Mouse (Mus musculus) adrenal gland, adult 18-20 months (tissue): ENCODE data around the gene Ankrd36. TPM values are rescaled to one million over a fixed set of nuclear protein-coding genes. Genes with fewer than 3 reads are reported as not detected.
"Not testable (repeated sequence)": the region's sequence is repeated elsewhere in the genome, so short reads cannot be mapped to it uniquely, and the experiment has no call there.

ENCODE experiments used
- DNase-seq, 2 experiments: peaks; one replicate each; pipeline ENCODE4 v3.0.0; 2021 to 2022; ENCODE audit warnings: low spot score in 2 of 2
- total RNA-seq, 2 experiments: library from RNA; stranded (reverse); gene quantifications; 1 replicate in 1 of 2; 2 replicates in 1 of 2; pipeline ENCODE4 v1.2.3; 2021

Ankrd36 gene
- total RNA-seq, 2 experiments from 2014 or later = not detected

DNA sequence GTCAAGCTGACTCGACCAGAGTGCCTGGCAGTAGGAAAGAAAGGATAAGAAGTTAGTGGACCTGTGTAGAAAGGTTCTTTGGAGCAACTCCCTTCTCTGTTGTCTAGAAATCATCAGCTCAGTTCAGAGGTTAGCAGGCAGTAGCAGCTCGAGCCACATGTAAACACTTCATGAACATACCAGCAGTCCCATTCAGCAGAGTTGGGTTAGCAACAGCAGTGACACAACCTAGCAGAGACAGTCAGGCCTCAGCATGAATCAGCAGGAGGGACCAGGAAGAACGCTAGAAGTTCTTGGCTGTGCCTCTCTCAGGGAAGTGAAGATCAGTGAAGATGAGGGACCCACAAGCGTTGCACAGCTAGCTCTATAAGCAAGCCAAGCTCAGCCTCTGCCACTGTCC, 24.0 kb upstream of the Ankrd36 start:
- no peak for DNase-seq

DNA sequence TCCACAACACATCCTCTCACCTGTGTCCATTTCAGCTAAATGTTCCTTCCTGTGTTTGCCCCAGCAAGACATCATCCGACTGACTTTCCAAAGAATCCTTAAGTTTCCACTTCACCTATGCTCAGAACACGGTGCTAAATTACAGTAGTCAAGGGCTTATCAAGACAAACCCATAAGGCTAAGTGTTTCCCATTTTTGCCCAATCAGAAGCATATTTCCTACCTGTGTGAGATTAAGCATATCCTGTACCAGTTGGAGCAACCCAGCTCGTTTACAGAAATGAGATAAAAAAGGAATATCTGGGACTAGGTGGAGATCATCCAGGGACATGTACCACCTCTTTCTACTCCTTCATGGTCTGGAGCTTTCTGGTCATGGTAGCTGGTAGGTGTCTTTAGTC, 22.8 kb upstream of the Ankrd36 start:
- no peak for DNase-seq

DNA sequence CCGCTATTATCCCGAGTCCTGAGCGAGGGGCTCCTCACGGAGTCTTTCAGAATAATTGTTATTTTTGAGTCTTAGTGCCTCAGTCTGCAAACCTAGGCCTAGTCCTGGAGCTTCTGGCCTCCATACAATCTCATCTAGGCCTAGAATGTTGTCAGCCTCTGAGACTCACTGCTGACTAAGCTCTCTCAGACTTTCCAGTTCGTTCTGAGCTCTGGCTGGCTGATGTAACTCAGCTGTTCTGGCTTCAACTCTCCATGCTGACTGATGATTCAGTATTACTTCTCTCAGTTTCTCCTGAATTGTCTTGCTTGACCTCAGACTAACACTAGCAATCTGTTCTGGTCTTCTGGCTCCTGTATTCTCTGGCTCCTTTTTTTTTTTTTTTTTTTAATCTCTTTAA, 18.1 kb upstream of the Ankrd36 start:
- no peak for DNase-seq

DNA sequence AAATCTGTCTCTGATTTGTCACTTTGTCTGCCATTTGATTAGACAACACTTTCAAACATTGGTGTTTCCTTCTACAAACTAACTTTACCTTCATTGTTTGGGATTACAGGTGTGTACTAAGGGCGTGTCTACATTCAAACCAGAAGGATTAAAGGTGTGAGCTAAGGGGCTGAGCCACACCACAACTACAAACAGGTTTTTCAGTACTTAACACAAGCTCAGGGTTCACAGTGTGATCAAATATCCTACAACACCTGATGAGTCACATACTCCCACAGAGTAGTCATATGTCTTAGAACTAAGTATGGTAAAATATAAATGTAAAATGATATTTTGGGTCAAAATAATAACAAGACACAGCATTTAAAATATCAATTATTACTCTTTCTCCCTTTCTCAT, 17.6 kb upstream of the Ankrd36 start:
- no peak for DNase-seq

DNA sequence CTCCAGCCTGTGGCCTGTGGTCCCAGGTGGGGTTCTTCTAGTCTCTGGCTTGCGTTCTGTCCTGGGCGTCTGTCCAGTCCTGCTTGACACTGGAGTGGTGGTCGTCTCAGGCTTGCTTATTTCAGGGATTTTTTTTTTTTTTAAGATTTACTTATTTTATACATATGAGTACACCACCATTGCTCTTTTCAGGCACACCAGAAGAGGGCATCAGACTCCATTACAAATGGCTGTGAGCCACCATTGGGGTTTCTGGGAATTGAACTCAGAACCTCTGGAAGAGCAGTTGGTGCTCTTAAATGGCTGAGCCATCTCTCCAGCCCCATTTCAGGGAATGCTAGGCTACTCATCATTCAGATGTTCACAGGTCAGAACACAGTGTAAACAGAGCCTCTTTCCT, 9.2 kb upstream of the Ankrd36 start:
- no peak for DNase-seq

DNA sequence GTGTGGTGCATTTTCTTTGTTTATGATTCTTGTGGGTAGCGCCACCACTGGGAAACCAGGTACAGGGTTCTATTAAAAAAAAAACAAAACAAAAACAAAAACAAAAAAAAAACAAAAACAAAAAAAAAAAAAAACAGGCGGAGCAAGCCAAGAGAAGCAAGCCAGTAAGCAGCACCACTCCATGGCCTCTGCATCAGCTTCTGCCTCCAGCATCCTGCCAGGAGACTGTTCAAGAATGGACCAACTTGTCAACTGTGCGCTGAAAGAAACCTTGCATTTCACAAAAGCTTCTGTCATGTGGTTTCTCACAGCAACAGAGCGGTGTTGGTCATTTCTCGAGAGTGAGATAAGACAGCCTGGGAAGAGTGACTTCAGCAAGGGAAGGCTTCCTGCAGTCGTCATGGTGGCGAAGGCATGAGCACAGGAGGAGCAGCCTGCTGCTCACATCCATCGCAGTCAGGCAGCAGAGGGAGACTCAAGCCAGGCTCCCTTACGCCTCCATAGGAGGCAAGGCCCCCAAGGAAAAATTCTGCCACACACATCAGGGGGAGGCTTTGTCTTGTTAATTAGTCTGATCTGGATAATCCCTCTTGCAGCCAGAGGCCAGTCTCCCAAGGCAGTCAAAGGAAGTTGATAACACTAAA, 6.7 kb upstream of the Ankrd36 start:
- no peak for DNase-seq

DNA sequence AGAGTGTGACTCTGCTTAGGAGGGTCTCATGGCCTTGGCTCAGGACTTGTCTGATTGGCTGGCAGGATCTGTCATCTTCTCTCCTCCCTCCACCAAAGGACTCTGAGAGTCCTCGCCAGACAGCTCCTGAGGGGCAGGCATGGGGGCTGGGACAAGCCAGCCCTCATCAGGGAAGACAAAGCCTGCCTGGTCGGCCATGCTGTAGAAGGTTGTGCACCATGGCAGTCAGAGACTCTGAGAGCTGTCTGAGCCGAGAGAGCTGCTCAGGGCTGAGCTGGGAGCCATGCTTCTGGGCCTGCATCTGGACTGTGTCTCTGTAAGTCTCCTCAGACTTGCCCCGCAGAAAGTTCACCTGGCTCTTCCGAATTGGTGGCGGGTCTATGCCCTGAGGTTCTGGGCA, 5.6 kb upstream of the Ankrd36 start:
- no peak for DNase-seq

DNA sequence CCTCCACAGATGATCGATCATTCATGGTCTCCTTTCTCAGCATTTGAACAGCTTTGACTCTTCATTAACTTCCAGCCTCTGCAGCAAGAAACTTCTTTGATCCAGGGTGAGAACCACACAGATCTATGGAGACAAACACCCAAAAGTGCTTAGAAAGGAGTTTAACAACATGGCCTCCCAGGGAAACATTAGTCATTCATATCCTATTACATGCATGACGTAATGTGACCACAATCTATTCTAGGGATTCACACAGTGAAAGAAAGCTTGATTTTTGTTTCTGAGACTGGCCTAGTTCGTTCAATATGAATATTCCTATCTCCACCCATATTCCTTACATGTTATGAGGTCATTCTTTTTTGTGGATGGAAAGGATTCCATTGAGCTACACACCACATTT, 3.9 kb upstream of the Ankrd36 start:
- no peak for DNase-seq

DNA sequence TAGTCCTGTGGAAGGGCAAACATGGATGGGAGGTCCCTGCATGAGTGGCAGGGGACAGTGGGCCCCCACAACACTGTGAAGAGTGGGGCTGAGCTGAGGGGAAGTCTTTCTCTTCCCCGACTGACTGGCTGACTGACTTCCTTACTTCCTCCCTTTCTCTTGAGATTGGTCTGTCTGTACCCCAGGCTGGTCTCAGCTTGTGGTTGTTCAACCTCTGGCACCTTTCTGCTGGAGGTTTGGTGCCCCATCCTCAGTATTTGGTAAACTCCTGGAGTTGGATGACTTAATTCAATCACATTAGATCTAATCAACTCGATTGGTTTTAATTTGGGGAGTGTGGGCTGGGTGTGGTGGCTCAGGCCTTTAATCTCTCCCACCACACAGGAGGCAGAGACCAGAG, 3.0 kb upstream of the Ankrd36 start:
- DNase-seq = no peak

DNA sequence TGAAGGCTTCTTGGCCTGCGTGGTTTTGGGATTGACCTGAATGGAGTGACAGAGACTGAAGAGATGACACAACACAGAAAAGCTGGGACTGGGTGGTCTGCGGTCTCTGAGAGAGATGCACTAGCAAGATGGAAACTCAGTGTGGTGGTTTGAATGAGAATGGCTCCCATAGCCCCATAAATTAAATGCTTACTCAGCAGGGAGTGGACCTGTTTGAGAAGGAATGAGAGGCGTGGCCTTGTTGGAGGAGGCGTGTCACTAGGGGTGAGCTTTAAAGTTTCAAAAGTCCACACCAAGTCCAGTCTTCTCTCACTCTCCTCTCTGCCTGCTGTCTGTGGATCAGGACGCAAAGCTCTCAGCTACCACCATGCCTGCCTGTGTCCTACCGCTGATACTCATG, 1.8 kb upstream of the Ankrd36 start:
- no peak for DNase-seq

DNA sequence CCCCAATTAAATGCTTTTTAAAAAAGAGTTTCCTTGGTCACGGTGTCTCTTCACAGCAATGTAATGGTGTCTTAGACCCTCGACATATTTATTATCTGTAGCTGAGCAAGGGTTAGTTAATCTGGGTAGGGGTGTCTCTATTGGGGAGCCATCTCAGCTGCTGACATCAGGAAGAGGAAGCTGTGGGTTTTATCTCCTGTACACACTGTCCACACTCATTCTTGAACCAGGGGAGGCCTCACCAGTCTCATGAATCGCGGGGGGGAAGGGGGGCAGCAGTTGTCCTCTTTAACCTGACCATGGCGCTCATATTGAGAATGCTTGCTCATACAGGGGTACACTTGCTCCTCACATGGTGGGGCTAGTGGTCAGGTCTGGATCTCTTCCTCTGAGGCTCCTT, 1.4 kb upstream of the Ankrd36 start:
- DNase-seq = no peak

DNA sequence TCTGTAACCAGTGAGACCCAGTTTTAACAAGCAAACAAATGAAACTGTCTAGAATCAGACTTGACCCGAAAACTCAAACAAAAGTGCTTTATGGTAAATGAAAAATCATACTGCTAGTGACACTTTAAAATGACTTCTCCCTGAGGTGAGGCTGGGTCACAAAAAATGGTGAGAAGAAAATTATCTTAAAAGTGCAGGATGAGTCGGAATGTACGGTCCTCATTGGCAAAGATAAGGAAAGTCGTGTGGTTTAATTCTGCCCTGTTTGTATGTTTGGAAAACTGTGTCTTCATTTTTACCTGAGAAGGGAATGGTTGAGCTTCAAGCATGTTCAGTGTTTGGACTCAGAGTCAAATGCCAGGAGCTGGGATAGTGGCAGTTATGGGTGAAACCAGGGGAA, 2.4 kb downstream of the Ankrd36 start:
- DNase-seq = no peak

DNA sequence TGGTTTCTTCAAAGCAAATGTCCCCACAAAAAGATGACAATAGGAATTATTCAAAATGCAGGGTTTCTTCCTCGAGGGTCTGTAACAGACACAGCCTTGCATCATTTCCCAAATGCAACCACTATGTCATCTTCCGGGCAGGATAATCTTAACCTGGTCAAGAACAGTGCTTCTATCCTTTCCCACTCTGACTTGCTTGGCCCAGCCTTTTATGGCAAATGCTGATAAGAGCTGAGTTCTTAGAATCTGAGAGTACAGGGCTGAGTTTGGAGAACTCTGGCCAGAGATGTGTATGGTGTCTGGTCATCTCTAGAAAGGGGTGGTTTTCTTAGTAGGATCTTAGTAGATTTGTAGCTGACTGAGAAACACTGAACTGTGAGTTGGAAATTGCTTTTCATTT, 4.3 kb downstream of the Ankrd36 start:
- DNase-seq = no peak

DNA sequence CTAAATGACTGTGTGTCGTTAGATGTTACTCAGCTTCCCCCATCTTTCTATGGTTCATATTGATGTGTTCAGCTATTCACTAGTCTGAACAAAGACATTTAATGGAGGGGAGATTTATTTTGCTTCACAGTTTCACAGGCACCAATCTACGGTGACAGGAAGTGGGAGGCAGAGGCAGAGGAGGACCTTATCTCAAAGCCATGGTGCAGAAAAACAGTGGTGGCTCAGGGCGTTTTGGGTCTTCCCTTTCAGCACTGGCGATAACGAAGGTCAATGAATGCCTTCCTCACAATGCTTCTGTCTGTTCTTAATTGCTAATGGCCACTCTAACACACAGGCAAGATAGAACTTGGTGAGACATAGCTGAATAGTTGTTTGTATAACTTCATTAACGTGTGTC, 5.6 kb downstream of the Ankrd36 start:
- DNase-seq = no peak

DNA sequence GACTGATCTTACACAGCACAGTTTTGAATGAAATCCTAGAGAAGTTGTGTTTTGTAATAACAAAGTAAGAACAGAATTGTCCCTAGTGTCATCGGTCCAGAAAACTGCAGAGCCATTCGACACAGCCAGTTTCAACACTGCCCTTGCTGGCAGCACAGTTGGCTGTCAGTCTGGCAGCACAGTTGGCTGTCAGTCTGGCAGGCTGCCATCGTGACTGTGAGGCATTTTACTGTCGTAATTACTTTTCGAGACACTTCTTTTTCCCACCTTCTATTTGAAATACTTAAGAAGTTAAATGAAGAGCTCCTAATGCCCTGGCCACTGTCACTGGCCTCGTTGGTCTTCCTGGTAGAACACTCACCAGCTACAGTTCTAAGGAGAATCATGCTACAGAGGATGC, 22.9 kb downstream of the Ankrd36 start:
- DNase-seq = peak; percentile 16 to 43

DNA sequence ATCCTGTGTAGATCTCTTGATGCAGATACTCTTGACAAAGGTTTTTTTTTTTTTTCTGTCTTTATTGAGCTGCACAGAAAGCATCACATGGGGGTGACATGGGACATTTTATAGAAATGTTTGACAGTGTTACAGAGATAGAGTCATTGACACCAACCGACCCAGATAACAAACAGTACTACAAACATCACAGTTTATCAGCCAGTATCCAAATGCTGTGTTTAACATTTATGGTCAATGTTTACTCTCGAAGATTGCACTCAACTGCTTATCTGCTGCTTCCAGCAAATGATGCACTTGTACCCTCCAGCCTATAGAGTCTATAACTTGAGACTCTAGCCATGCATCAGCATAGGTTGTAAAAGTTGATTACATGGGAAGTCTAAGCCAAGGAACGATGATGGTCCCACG, 25.9 kb downstream of the Ankrd36 start:
- DNase-seq = no peak

DNA sequence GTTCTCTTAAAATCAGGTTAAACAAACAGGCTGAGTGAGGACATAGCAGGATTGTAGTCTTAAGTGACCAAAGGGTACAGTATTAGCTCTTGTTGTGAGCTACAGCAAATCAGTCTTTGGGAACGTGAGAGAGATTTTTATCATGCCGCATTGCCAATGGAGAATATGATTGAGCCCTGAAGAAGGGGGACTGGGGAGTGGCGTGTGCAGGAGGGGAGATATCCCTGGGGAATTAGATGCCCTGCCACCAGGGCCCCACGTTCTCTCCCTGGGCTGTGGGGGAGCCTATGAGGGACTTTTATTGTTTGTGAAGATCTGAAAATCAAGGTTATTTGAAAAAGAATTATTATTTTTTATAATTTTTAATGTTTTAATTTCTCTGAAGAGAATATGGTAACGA, 26.3 kb downstream of the Ankrd36 start:
- no peak for DNase-seq

DNA sequence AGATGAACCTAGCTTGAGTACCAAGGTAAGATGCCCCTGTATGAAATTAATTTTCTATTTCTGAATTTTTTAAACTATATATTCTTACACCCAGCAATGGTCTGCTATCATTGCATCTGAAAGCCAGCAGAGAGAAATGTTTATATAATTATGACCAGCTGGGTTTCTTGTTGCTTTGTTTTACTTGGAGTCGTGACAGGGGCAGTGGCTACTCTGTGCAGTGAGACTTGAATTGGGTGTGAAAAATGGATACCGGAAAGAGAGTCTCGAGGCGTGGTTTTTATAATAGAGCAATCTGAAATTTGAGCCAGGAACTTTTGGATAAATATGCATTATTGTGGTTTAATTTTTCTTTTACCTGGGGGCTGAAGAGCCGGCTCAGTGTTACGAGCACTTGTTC, 27.3 kb downstream of the Ankrd36 start:
- no peak for DNase-seq

DNA sequence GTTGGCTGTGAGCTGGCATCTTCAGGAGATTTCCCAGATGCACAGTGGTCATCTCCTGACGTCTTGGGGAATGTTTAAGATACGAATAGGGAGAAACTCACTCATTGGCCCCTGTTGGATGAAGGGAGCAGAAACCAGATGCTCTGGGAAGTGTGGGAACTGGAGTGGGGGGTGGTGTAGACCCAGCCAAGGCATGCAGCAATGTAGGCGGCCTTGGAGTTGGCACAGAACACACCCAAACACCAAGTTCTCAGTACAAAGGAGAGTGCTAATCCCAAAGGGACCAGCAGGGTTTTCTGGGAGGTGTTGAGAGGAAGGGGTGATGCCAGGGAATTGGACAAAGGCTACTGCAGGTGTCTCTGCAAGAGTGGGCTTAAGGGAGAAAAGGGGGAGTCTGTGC, 35.9 kb downstream of the Ankrd36 start:
- DNase-seq = no peak

DNA sequence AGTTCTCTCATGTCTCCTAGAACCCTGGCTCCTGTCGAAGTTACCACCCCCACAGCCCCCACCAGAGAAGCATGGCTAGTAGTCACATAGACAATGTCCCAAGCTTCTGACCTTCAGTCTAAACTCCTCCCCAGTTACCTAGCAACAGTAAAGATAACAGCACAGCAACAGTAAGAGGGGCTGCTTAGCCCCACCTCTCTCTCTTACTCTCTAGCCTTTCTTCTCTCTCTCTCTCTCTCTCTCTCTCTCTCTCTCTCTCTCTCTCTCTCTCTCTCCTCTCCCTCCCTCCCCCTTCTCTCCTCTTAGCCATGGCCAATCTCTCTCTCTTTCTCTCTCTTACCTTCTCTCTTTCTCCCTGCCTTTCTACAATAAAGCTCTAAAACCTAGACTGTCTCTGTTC, 42.4 kb downstream of the Ankrd36 start:
- not testable (repeated sequence) for DNase-seq

DNA sequence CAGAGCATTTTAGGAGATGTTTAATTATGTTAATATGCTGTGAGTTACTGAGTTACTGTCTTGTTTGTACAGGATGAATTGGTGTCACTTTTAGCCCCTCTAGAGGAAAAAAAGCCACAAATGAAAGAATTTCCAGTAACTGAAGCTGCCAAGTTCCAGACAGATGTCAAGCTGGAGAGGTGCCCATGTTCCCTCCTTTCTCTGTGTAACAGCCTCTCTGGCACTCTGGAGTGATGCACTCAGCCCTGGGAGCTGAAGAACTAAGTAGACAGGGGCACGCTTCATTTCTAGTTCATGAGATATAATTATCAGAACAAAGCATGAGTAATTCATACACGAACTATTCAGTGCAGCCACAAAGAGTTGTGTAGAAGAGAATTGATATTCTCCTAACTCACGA, 45.0 kb downstream of the Ankrd36 start:
- no peak for DNase-seq

DNA sequence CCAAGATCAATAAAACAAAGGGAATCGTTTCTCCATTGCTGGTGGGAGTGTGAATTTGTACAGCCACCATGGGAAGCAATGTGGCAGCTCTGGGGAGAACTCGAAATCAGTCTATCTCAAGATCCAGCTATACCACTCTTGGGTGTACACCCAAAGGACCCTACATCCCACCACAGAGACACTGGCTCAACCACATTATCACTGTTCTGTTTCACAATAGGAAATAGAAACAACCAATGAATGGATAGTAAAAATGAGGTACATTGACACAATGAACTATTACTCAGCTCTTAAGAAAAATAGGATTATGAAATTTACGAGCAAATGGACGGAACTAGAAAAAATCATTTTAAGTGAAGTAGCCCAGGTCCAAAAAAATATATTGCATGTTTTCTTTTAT, 55.6 kb downstream of the Ankrd36 start:
- DNase-seq = no peak

DNA sequence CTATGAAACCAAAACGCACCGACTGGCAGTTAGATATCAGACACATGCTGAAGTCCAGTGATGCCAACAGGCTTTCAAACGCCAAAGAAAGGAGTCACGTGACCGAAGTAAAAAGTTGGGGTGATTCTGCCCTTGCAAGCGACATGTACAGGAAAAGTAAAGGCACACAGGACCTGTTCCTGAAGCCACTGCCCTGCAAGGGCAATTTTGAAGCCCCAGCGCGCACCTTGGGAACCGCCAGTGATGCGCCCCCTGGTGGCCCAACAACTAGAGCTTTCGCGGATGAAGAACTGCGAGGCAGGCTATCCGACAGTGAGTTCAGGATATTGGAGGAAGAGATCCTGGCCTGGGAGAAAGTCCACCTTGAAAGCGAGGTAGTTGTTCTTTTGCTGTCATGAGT, 59.5 kb downstream of the Ankrd36 start:
- DNase-seq = peak; percentile 78 to 87

DNA sequence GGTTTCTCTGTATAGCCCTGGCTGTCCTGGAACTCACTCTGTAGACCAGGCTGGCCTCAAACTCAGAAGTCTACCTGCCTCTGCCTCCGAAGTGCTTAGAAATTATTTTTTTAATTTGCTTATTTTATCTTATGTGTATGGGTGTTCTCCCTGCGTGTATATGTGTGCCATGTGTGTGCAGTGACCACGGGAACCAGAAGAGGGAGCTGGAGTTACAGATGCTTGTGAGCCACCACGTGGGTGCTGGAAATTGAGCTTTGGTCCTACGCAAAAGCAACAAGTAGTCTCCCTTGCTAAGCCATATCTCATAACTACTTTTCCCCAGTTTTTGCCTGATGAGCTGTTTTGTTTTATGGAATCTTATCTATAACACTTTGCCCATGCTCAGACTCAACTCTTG, 73.6 kb downstream of the Ankrd36 start:
- DNase-seq = no peak
